Mouse (Mus musculus) layer of hippocampus, adult 11-12 months (tissue): ENCODE measurements around the gene Tbx3.

Experiments used
- DNase-seq: peaks from one replicate; pipeline ENCODE4 v3.0.0; 2022; ENCODE audit warnings: low spot score

Tbx3 gene

DNA sequence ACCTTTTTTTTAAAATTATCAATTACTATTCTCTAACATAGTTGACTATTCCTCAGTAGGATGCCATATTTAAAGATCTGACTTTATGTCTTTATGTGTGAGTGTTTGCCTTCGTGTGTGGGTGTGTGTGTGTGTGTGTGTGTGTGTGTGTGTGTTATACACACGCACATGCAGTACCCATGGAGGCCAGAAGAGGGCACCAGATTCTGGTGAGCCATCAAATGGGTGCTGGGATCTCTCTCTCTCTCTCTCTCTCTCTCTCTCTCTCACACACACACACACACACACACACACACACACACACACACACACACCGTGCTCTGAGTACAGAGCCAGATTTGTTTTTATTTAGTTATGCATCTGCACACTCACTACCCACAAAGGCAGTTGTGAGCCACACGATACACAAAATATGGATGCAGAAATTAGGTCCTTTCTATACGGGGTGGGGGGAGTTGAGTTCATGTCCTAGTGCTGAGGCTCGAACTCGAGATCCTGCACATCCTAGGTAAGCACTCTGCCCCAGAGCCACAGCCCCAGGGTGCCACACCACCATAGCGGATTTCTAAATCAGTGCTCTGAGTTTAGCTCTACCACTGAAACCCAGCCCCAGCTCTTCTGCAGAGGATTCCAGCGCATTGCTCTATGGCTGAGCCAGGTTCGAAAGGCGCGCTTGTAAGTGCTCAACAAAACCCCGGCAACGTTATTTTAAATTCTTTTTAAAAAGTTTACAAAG, 38.5 kb downstream of the Tbx3 start:
- DNase-seq = no peak

DNA sequence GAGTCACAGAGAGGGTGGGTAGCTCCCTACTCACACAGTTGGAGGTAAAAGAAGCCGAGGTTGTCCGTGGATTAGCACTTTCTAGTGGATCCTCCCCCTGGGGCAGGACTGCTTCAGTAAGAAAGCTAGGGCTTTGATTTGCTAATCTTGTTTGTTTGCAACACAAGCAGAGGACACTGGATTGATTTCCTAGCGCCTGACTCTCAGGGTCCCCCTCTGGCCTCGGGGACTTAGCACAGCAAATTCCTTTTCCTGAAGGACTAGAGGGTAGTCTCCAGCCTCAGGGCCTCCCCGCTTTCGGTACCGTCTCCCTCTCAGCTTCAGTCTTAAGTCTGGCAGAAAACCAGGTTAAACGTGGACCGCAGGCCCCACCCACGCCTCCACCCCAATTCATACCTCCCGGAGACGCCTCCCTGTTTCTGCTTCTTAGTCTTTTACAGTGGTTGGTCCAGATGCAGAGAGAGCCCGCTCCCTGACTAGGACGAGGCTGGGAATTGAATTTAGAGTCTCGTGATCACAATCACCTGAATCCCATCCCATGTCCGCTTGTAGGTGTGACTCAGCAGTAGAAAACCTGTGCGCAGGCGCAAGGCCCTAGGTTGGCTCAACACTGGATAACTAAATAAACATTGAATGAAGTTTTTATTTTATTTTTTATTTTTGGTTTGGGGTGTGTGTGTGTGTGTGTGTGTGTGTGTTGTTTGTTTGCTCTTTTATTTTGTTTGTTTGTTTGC, 39.5 kb downstream of the Tbx3 start:
- DNase-seq = no peak

DNA sequence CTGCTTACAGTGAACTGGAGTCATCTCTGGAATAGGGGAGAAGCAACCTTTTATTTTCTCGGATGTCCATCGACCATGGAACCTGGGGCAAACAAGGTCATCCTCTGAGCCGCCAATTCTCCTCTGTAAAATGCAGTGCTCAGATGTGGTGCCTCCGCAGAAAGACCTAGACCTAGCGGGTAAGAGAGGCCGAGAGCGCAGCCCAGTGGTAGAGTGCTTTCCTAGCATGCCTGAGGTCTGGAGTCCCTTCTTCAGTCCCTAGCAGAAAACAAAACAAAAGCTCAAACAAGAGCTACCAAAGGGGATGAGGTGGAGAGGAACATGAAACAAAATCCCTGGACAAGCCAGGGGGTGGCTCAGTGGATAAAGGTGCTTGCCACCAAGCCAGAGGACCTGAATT, 40.3 kb downstream of the Tbx3 start:
- no peak for DNase-seq

DNA sequence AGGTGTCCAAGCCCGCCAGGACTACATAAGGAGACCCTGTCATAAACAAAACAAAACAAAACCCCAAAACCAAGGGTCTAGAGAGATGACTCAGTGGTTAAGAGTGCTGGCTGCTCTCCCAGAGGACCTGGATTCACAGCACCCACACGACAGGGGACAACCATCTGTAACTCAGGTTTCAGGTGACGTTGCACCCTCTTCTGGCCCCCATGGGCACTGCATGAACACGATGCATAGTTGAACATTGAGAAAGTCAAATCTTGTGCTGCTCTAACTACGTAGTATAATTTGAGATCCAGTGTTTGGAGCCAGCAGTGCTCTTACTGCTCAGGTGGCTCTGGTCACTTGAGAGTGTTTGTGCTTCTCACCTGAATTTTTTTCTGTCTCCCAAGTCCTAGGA, 41.2 kb downstream of the Tbx3 start:
- DNase-seq = no peak

DNA sequence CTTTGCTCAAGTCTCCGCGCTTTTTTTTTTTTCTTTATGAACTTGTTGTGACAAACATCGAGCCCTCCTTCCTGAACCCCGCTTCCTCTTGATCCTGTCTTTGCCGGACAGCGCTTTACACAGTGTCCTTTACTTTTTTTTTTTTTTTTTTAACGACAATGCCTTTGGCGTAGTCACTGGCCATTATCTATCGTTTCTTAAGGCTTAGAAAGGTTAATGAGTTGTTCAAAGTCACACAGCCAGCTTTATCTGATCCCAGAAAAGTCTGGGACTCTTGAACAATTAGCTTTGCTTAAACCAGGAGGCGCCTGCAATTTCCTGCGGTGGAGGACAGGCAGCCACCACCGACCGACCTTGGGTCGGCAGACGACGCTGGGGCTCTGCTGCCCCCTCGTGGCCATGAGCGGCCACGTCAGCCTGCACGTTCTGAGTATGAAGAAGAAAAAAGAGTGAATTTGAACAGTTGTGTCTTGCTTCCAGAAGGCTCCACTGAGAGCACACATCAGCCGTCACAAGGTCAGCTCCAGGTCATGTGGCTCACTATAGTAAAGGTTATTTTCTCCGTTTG, 42.3 kb downstream of the Tbx3 start:
- DNase-seq = peak; percentile 63

DNA sequence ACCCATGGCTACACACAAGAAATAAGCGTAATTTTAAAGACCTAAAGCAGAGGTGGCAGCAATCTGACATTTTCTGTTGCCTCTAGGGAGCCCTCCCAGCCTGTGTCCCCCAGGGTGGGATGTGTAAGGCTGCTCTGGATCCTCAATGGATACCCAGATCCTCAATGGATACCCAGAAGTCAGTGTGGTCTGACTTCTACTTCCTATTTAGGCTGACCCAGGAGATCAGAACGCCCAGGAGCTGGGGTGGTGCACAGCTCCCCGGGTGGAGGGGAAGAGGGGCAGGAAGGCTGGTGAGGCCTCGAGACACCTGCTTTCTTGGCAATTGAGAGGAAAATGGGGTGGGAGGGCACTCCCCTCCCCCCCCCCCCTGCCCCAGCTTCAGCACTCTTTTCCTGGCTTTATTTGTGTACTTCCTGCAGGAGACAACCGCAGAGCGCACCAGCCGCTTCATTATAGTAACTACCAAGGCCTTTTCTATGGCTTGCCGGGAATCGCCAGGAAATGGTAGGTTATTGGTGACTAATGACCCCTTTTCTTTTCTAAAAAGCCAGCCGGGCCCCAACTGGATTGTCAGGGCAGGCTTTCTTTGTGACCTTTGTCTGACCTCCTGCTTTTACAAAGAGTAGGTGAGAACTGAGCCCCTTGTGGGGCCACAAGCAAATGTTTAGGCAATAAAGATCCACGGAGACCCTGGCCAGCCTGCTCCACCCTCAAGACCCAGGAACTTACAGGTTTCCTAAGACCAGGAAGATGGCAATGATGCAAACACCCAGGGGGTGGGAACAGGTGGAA, 50.2 kb downstream of the Tbx3 start:
- no peak for DNase-seq

DNA sequence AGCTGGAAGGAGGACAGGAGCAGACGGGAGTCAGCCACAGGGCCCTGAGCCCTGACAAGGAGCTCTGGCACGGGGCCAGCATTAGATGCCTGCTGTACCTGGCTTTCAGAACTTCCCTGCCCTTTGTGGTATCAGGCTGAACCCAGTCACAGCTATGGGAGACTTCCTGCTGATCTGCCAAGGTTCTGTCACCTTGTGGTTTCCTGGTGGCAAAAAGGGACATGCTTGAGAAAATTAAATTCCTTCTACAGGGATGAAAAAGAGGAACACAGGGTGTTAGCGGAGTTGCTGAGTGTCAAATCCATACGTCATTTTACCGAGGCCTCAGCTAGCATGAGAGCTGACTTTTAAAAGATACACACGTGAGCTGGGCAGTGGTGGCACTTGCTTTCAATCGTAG, 62.5 kb downstream of the Tbx3 start:
- DNase-seq = no peak
